Mouse (Mus musculus) cerebellum, postnatal 4 days (tissue): Measurements from ENCODE around the gene Fam169b.
"Not testable (repeated sequence)": the region's sequence is repeated elsewhere in the genome, so short reads cannot be mapped to it uniquely, and the experiment has no call there.

Source experiments
- DNase-seq, 2 experiments: peaks; one replicate each; pipeline ENCODE4 v3.0.0; 2022; ENCODE audit warnings: low spot score in 2 of 2, mixed read lengths in 1 of 2

Gene Fam169b

GRCm38 (mm10) chr7:68264028-68264453 is 9.6 kb upstream of the Fam169b start, which contains the start of gene Pgpep1l:
Gene Pgpep1l, minus strand, starts transcription at chr7:68264233.
- peak in 1 of 2 experiments; percentile 33 for DNase-seq

GRCm38 (mm10) chr7:68264531-68264930 is 9.1 kb upstream of the Fam169b start:
- peak in 1 of 2 experiments; percentile 60 for DNase-seq

- no peak for DNase-seq
Measured at GRCm38 (mm10) chr7:68265391-68265790, 8.2 kb upstream of the Fam169b start.

- DNase-seq: no peak
Measured at GRCm38 (mm10) chr7:68266691-68267090, 6.9 kb upstream of the Fam169b start.

- DNase-seq: no peak
Measured at GRCm38 (mm10) chr7:68270551-68270950, 3.1 kb upstream of the Fam169b start.

GRCm38 (mm10) chr7:68271816-68272215 is 1.8 kb upstream of the Fam169b start:
- no peak for DNase-seq

- no peak for DNase-seq
Measured at GRCm38 (mm10) chr7:68272607-68273006, 1.0 kb upstream of the Fam169b start.

- no peak for DNase-seq
Measured at GRCm38 (mm10) chr7:68274218-68274617, 579 bp downstream of the Fam169b start.

GRCm38 (mm10) chr7:68274951-68275350 is 1.3 kb downstream of the Fam169b start:
- DNase-seq: no peak

GRCm38 (mm10) chr7:68275445-68275837 is 1.8 kb downstream of the Fam169b start:
- not testable (repeated sequence) for DNase-seq

- DNase-seq: no peak
Measured at GRCm38 (mm10) chr7:68275838-68276731, 2.4 kb downstream of the Fam169b start.

- DNase-seq: no peak
Measured at GRCm38 (mm10) chr7:68277054-68277896, 3.6 kb downstream of the Fam169b start.

- no peak for DNase-seq
Measured at GRCm38 (mm10) chr7:68277897-68278270, 4.2 kb downstream of the Fam169b start.

- DNase-seq: no peak
Measured at GRCm38 (mm10) chr7:68278385-68278784, 4.7 kb downstream of the Fam169b start.

- no peak for DNase-seq
Measured at GRCm38 (mm10) chr7:68278908-68279307, 5.3 kb downstream of the Fam169b start.

GRCm38 (mm10) chr7:68279481-68279880 is 5.8 kb downstream of the Fam169b start:
- no peak for DNase-seq

- no peak for DNase-seq
Measured at GRCm38 (mm10) chr7:68280352-68280869, 6.8 kb downstream of the Fam169b start.

GRCm38 (mm10) chr7:68281341-68281740 is 7.7 kb downstream of the Fam169b start:
- DNase-seq: no peak

GRCm38 (mm10) chr7:68282304-68283132 is 8.9 kb downstream of the Fam169b start:
- DNase-seq: no peak

GRCm38 (mm10) chr7:68283133-68283520 is 9.5 kb downstream of the Fam169b start:
- not testable (repeated sequence) for DNase-seq

- DNase-seq: no peak
Measured at GRCm38 (mm10) chr7:68283776-68284175, 10.1 kb downstream of the Fam169b start.
